Mouse (Mus musculus) c-Kit-positive CD71-positive TER-119-negative erythroid progenitor cells, embryonic 14.5 days (primary cell): ENCODE data around the gene Mgat5.

Experiments used
- DNase-seq: peaks from one replicate; pipeline ENCODE4 v3.0.0-alpha.2; 2013; ENCODE audit warnings: low read depth

Gene Mgat5

DNA sequence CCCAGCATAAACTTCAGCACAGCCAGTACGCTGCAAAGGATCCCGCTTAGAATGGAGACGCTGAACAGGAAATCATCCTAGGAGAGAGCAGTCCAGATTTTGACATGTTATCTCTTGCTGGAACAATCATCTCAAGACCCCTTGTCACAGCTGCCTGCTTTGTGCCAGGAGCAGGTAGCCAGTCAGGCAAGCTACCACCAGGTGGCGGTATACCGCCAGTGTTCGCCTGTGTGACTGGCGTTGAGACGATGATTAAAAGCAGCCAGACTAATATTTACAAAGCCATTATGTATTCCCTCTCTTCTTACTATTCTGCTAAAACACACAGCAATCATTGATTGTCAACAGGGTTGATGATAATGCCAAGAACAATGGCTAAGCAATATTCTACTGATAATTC lies 295.4 kb downstream of the Mgat5 start:
- peak; percentile 46 for DNase-seq

DNA sequence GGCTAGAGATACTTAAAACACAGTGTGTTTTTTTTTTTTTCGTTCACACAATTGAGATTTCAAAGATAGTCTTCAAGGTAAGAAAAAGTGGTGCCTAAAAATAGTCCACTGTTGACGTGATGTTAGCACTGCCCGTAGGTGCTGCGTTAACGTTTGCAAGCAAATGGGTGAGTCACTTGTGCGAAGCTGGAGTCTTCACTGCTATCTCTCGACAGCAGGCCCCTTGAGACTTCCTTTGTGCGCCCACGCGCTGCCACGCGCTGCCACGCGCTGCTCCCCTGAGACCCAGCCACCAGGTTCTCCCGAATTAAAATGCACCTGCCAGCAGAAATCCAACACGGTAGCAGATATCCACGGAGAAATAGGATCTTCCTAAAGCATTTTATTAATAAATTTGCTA lies 295.9 kb downstream of the Mgat5 start:
- peak; percentile 10 for DNase-seq

DNA sequence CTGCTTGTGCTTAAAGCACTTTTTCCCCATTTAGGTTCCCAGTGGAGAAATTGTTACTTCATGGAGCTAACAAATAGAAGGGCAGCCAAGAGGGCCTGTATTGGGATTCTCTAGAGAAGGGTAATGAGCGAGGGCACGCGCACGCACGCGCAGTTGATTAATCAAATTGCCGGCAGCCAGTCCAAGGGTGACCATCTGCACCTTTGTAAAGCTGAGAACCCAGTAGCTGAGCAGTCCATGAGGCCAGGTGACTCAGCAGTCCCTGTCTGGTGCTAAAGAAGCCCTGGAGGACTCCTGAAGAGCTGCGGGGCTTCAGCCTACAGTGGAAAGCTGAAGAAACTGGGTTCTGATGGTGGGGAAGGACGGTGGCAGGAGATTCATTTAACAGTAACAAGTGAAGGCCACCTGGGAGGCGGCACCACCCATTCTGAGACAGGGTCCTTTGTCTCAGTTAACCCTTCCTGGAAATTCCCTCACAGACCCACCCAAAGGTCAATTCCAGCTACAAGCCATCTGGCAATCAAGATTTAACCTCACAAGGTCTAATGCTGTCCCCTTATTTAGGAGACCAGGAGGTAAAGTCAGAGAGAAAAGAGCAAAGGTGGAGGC lies 302.3 kb downstream of the Mgat5 start:
- no peak for DNase-seq

- DNase-seq, result no peak
Observed at GRCm38 (mm10) chr1:127508067-127508739, 303.4 kb downstream of the Mgat5 start.

DNA sequence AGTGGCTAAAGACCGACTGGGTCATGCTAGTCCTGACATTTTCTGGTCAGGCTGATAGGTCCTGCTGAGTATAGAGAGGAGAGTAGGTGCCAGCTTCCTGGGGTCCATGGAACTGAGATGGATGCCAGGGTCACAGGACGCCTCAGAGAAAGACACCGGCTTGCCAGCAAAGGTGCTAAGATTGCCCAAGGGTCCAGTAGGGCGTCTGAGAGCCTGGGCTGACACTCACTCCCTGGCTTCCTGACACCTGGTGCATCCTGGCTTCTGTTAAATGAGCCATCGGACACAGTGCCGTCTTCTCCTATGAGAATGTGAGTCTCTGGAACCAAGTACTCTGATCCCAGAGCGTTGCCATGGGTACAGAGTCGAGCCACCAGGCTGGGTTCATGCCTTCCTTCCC lies 304.1 kb downstream of the Mgat5 start:
- no peak for DNase-seq

DNA sequence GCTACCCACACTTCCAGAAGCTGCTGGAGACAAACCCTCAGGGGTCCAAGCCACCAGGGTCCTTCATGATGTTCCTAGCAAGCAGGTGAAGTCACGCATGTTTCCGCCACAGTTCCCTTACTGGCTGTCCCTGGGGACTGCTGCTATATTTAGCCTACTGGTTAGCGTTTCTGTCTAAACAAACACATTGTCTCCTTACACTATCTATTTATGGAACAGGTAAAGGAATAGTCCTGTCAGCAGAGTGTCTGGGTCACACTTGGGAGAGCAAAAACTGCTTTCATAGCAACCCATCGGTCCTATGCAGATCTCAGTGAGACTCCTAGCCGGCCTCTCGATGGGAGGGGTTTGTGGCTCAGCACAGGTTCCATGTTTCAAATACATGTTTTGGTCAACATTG lies 306.5 kb downstream of the Mgat5 start:
- DNase-seq, result no peak

GRCm38 (mm10) chr1:127512709-127513108 lies 307.9 kb downstream of the Mgat5 start:
- DNase-seq, result no peak

DNA sequence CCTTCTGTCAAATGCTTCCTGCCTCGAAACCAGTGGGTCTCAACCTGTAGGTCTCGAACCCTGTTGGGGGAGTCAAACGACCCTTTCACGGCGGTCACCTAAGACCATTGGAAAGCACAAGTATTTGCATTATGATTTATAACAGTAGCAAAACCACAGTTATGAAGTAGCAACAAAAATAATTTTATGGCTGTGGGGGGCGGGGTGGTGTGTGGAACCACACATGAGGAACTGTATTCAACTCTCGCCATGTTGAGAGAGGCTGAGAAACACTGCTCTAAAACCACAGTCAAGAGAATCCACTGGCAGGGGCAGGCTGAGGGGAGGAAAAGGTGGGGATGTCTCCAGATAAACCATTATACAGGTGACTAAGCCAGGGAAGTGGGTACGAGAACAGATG lies 308.3 kb downstream of the Mgat5 start:
- DNase-seq, result no peak

DNA sequence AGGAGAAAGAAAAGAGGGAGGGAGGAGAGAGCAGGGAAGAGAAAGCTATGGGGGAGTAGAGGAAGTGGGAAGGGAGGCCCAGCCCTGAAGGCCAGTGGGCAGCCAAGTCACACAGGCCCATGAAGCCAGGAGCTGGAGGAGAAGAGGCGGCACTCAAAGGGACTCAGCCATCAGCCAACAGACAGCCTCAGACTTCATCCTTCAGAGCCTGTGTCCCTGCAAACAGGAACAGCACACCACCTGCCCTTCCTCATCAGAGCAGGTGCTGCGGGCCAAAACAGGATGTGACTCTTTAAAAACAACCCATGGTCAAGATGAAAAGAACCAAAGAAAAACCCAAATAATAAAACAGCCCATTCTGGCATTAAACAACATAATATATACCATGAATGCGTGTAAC lies 308.8 kb downstream of the Mgat5 start:
- DNase-seq, result no peak

GRCm38 (mm10) chr1:127514479-127514878 lies 309.7 kb downstream of the Mgat5 start:
- no peak for DNase-seq

DNA sequence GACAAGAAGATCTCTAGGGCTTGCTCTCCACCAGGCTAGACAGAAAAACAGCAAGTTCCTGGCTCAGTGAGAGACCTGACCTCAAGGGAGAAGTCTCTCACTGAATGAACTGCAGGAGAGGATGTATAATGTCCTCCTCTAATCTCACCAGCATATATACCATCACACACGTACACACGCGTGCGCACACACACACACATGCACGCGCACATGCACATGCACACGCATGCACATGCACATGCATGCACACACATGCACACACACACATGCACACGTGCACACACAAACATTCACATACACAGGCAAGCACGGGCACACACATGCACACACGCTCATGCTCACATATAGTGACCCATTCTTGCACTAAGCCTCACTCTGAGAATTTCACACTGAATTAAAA lies 310.1 kb downstream of the Mgat5 start:
- no peak for DNase-seq

- no peak for DNase-seq
Observed at GRCm38 (mm10) chr1:127523364-127523763, 318.5 kb downstream of the Mgat5 start.

DNA sequence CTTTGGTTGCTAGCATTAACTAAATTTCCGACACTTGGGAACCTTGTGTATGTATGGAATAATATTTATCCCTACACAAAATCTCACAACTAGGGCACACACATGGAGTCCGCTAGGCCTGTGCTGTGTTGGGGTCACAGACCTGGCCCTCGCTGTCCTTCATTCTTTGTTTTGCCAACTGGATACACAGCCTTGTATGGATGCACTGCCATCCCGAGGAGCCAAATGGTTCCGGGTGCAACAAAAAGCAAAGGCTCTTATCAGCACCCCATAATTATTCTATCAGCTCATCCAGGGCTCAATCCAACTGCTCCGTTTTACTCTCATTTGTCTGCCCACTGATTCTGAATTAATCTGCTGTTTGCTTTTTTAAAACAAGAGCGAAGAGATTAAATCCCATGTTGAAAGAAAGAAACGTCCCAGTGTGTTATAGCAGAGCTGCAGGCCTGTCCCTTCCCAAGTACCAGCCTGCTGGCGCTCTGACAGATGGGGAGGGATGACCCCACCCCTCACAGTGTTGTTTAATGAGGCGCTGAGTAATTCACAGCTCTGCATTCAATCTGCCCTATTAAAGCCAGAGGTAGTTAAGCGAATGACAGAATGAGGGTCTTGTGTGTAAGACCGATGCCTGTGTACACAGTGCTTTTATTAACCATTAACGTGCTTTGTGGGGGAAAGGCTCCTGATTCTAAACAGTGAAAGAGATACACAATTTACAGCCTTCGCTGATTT lies 326.2 kb downstream of the Mgat5 start:
- no peak for DNase-seq

- no peak for DNase-seq
Observed at GRCm38 (mm10) chr1:127531723-127532122, 326.9 kb downstream of the Mgat5 start.

DNA sequence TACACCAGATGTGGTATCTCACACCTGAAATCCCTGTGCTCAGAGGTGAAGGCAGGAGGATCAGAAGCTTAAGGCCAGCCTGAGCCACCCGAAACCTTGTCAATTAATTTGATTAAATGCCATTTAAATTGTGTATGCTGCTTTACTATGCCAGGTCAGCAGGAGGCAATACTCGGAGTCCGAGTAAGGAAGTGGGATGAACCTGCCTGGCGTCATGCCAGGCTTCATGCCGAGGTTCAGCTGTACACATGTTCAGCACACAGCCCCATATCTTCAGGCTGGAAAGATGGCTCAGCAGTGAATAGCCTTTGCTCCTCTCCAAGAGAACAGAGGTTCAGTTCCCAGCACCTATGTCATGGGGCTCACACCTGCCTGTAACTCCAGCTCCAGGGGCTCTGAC lies 331.6 kb downstream of the Mgat5 start:
- DNase-seq, result no peak

DNA sequence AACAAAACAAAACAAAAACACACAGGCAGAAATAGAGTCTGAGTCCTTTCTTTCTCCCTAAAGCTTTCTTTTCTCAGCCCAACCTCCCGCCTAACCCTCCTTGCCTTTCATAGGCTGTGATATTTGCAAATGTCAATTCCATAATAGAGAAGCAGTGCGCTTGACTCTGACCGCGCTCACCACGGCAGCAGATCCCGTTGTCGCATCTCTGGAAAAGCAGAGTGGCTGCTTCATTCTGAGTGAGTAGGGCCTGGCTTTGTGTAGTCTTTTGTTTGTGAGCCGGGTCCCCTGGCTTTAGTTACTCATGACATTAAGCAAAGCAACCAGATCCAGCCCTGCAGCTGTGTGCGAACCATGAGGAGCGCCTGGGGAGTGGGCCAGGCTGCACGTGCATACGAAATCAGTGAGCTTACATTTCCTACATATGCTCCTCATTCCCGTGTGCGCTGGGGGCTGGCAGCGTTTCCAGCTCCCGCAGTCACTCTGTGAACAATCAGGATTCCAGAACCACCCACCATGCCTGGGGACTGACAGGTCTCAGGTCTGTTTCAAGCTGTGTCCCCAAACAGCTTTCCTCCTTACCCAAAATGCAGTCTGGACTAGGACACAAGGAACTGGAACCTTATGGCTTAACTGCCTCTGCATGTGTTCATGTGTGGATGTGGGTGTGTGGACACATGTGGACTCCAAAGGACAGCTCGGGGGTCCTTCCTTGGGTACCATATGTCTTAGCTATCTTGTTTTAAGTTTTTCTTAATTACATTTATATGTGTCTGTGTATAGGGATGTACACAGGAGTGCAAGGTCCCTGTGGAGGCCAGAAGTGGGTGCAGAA lies 332.6 kb downstream of the Mgat5 start:
- DNase-seq, result no peak
